Mouse (Mus musculus) CH12.LX (cell line): ENCODE data around the gene Spats2.

ENCODE experiments used
- CHD1 ChIP-seq: IDR thresholded peaks from 2 replicates; pipeline ENCODE4 v1.6.1; 2012; ENCODE audit warnings: low read depth, low read length, improper control_type of control experiment, inconsistent platforms
- CHD2 ChIP-seq: IDR thresholded peaks from 2 replicates; pipeline ENCODE4 v1.6.1; 2011; ENCODE audit warnings: low read length, improper control_type of control experiment
- CTCF ChIP-seq, 2 experiments: IDR thresholded peaks in 1 of 2; conservative IDR thresholded peaks in 1 of 2; 2 replicates each; pipeline ENCODE4 v1.5.1; 2011 to 2012; ENCODE audit warnings: low read depth in 2 of 2, low read length in 2 of 2, improper control_type of control experiment in 1 of 2, inconsistent platforms in 1 of 2, mild to moderate bottlenecking in 1 of 2, moderate library complexity in 1 of 2
- EP300 ChIP-seq: IDR thresholded peaks from 2 replicates; pipeline ENCODE4 v1.6.1; 2011; ENCODE audit warnings: low read length, improper control_type of control experiment
- KAT2A ChIP-seq: IDR thresholded peaks from 2 replicates; pipeline ENCODE4 v1.6.1; 2012; ENCODE audit warnings: low read length, improper control_type of control experiment, inconsistent platforms; ENCODE audit not compliant: insufficient replicate concordance
- POLR2A ChIP-seq: IDR thresholded peaks from 2 replicates; pipeline ENCODE4 v1.6.1; 2011; ENCODE audit warnings: low read depth, mild to moderate bottlenecking, improper control_type of control experiment, low read length
- RCOR1 ChIP-seq: conservative IDR thresholded peaks from 2 replicates; pipeline ENCODE4 v1.6.1; 2012; ENCODE audit warnings: low read depth, mild to moderate bottlenecking, inconsistent platforms, low read length, improper control_type of control experiment
- TCF12 ChIP-seq: IDR thresholded peaks from 2 replicates; pipeline ENCODE4 v1.6.1; 2014; ENCODE audit warnings: low read depth, mild to moderate bottlenecking, inconsistent platforms, low read length, improper control_type of control experiment

DNA sequence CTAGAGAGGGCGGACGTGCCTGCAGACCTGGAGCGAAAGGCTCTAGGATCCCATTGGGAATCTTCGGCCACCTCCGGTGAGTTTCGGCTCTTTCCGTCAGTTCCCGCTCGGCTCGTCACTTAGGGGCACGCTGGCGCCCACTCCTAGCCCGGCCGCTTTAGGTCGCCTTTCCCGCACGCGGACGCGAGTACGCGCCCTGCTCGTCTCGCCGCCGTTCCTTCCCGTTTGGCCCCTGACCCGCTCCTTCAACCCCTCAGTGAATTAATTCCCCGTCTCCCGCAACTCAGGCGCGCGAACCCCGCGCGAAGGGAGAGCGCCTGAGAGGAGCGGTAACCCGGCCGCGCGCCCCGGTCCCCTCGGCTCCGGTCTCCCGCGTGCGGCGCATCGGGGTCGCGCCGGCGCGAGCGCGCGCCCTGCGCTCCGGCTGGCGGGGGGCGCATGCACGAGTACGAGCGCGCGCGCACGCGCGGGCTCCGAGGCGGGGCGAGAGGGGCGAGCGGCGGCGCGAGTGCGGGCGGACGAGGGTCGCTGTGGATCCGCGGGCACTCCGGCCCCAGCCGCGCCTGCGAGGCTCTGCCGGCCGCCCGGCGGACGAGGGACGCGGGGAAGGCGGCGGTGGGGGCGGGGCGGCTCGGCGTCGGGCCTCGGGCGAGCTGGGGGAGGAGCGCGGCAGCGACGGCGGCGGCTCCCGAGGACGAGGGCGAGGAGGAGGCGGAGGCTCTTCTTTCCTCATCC lies 532 bp downstream of the Spats2 start:
- TF ChIP-seq CHD1 (no peak), POLR2A (peak; percentile 72), KAT2A (no peak), CTCF (conservative IDR thresholded peaks at IDR 0.05 in 1 of 2, IDR thresholded peaks at IDR 0.05 in 1 of 2; ENCODE audit: low read depth in 2 of 2, low read length in 2 of 2) (no peak), CHD2 (peak; percentile 48; the same call in 1 of the 2 replicates), RCOR1 (no peak), TCF12 (0 out of 2 replicates have a peak, but pooled peaks have one; percentile 26), EP300 (no peak)
